Mouse (Mus musculus): ENCODE measurements around the gene Tcf15. TPM values are rescaled to one million over a fixed set of nuclear protein-coding genes. Genes with fewer than 3 reads are reported as not detected.

The Tcf15 gene
- total and polyA plus RNA-seq, 2 experiments from 2014 or later, result 0.90 TPM; not detected in 1

GRCm38 (mm10) chr2:152106597-152106996 is 36.8 kb upstream of the Tcf15 start:
- Histone ChIP-seq H3K27me3 (ENCODE audit: insufficient read depth, low read length) (no peaks in the 10 kb centered on the region), H3K4me2 (ENCODE audit: low read depth, low read length, poor library complexity, severe bottlenecking) (peak overlapping the region; percentile 83), H3K9me3 (ENCODE audit: low read length) (no peaks in the 10 kb centered on the region), H3K9ac (replicated peaks; ENCODE audit: low read length, poor library complexity, severe bottlenecking) (no peak overlapping the region), H3K4me3 (ENCODE audit: low read depth, low read length) (no peak overlapping the region), H3K4me1 (ENCODE audit: insufficient read depth, low read length) (peaks cover 9% of the 10 kb centered on the region; the same call in 1 of the 2 replicates), H3K36me3 (ENCODE audit: insufficient read depth, low read length) (peaks cover 8% of the 10 kb centered on the region; the same call in 1 of the 2 replicates), H3K27ac (ENCODE audit: low read depth, low read length) (no peak overlapping the region)
- ATAC-seq (ENCODE audit: low FRiP score), result no peak
- WGBS, result 97% methylated on average over 10 of the region's 10 CpGs
- no peak for TF ChIP-seq CTCF (IDR thresholded peaks at IDR 0.05)
- DNase-seq (ENCODE audit: low spot score), result no peak

GRCm38 (mm10) chr2:152108702-152109101 is 34.7 kb upstream of the Tcf15 start:
- Histone ChIP-seq H3K9ac (replicated peaks; ENCODE audit: low read length, poor library complexity, severe bottlenecking) (no peak overlapping the region), H3K4me2 (ENCODE audit: low read depth, low read length, poor library complexity, severe bottlenecking) (no peak overlapping the region), H3K27ac (ENCODE audit: low read depth, low read length) (no peak overlapping the region), H3K36me3 (ENCODE audit: insufficient read depth, low read length) (peaks cover 8% of the 10 kb centered on the region; the same call in 1 of the 2 replicates), H3K9me3 (ENCODE audit: low read length) (no peaks in the 10 kb centered on the region), H3K4me1 (ENCODE audit: insufficient read depth, low read length) (peaks cover 9% of the 10 kb centered on the region; the same call in 1 of the 2 replicates), H3K27me3 (ENCODE audit: insufficient read depth, low read length) (no peaks in the 10 kb centered on the region), H3K4me3 (ENCODE audit: low read depth, low read length) (no peak overlapping the region)
- DNase-seq (ENCODE audit: low spot score), result no peak
- ATAC-seq (ENCODE audit: low FRiP score), result no peak
- TF ChIP-seq CTCF (IDR thresholded peaks at IDR 0.05), result no peak
- 53% methylated on average over 7 of the region's 7 CpGs for WGBS

- H3K4me1 ChIP-seq (ENCODE audit: insufficient read depth, low read length), result peaks cover 10% of the 10 kb centered on the region; the same call in 1 of the 2 replicates
- no peak overlapping the region for H3K9ac ChIP-seq (replicated peaks; ENCODE audit: low read length, poor library complexity, severe bottlenecking)
- H3K4me3 ChIP-seq (ENCODE audit: low read depth, low read length), result no peak overlapping the region
- no peak overlapping the region for H3K27ac ChIP-seq (ENCODE audit: low read depth, low read length)
- TF ChIP-seq CTCF (IDR thresholded peaks at IDR 0.05), result no peak
- H3K27me3 ChIP-seq (ENCODE audit: insufficient read depth, low read length), result no peaks in the 10 kb centered on the region
- no peak for DNase-seq (ENCODE audit: low spot score)
- no peak overlapping the region for H3K4me2 ChIP-seq (ENCODE audit: low read depth, low read length, poor library complexity, severe bottlenecking)
- peaks cover 8% of the 10 kb centered on the region; the same call in 1 of the 2 replicates for H3K36me3 ChIP-seq (ENCODE audit: insufficient read depth, low read length)
- H3K9me3 ChIP-seq (ENCODE audit: low read length), result no peaks in the 10 kb centered on the region
- 89% methylated on average over 5 of the region's 5 CpGs for WGBS
- ATAC-seq (ENCODE audit: low FRiP score), result no peak
Observed at GRCm38 (mm10) chr2:152109386-152109785, 34.0 kb upstream of the Tcf15 start.

GRCm38 (mm10) chr2:152111311-152111710 is 32.0 kb upstream of the Tcf15 start:
- Histone ChIP-seq H3K27me3 (ENCODE audit: insufficient read depth, low read length) (no peaks in the 10 kb centered on the region), H3K27ac (ENCODE audit: low read depth, low read length) (no peak overlapping the region), H3K9ac (replicated peaks; ENCODE audit: low read length, poor library complexity, severe bottlenecking) (no peak overlapping the region), H3K4me2 (ENCODE audit: low read depth, low read length, poor library complexity, severe bottlenecking) (no peak overlapping the region), H3K9me3 (ENCODE audit: low read length) (no peaks in the 10 kb centered on the region), H3K4me3 (ENCODE audit: low read depth, low read length) (no peak overlapping the region), H3K4me1 (ENCODE audit: insufficient read depth, low read length) (peaks cover 6% of the 10 kb centered on the region; the same call in 1 of the 2 replicates), H3K36me3 (ENCODE audit: insufficient read depth, low read length) (peaks cover 8% of the 10 kb centered on the region; the same call in 1 of the 2 replicates)
- ATAC-seq (ENCODE audit: low FRiP score) (no peak), DNase-seq (ENCODE audit: low spot score) (no peak)
- TF ChIP-seq CTCF (IDR thresholded peaks at IDR 0.05), result no peak
- 73% methylated on average over 2 of the region's 2 CpGs for WGBS

GRCm38 (mm10) chr2:152111920-152112319 is 31.4 kb upstream of the Tcf15 start:
- TF ChIP-seq CTCF (IDR thresholded peaks at IDR 0.05), result peak; percentile 100
- Histone ChIP-seq H3K27me3 (ENCODE audit: insufficient read depth, low read length) (no peaks in the 10 kb centered on the region), H3K4me3 (ENCODE audit: low read depth, low read length) (no peak overlapping the region), H3K9ac (replicated peaks; ENCODE audit: low read length, poor library complexity, severe bottlenecking) (no peak overlapping the region), H3K4me2 (ENCODE audit: low read depth, low read length, poor library complexity, severe bottlenecking) (no peak overlapping the region), H3K4me1 (ENCODE audit: insufficient read depth, low read length) (peaks cover 6% of the 10 kb centered on the region; the same call in 1 of the 2 replicates), H3K36me3 (ENCODE audit: insufficient read depth, low read length) (peaks cover 8% of the 10 kb centered on the region; the same call in 1 of the 2 replicates), H3K9me3 (ENCODE audit: low read length) (no peaks in the 10 kb centered on the region), H3K27ac (ENCODE audit: low read depth, low read length) (no peak overlapping the region)
- 9% methylated on average over 7 of the region's 7 CpGs for WGBS
- DNase-seq (ENCODE audit: low spot score), result peak; percentile 94
- peak; percentile 78 for ATAC-seq (ENCODE audit: low FRiP score)

GRCm38 (mm10) chr2:152112490-152112889 is 30.9 kb upstream of the Tcf15 start:
- WGBS, result 82% methylated on average over 5 of the region's 5 CpGs
- TF ChIP-seq CTCF (IDR thresholded peaks at IDR 0.05), result no peak

More at GRCm38 (mm10) chr2:152112490-152112889, 30.9 kb upstream of the Tcf15 start:
- H3K27ac ChIP-seq (ENCODE audit: low read depth, low read length), result no peak overlapping the region
- no peak for ATAC-seq (ENCODE audit: low FRiP score)
- H3K4me3 ChIP-seq (ENCODE audit: low read depth, low read length), result no peak overlapping the region
- H3K4me1 ChIP-seq (ENCODE audit: insufficient read depth, low read length), result peaks cover 6% of the 10 kb centered on the region; the same call in 1 of the 2 replicates
- H3K4me2 ChIP-seq (ENCODE audit: low read depth, low read length, poor library complexity, severe bottlenecking), result no peak overlapping the region
- H3K9me3 ChIP-seq (ENCODE audit: low read length), result no peaks in the 10 kb centered on the region
- DNase-seq (ENCODE audit: low spot score), result no peak
- H3K36me3 ChIP-seq (ENCODE audit: insufficient read depth, low read length), result peaks cover 8% of the 10 kb centered on the region; the same call in 1 of the 2 replicates
- no peaks in the 10 kb centered on the region for H3K27me3 ChIP-seq (ENCODE audit: insufficient read depth, low read length)
- H3K9ac ChIP-seq (replicated peaks; ENCODE audit: low read length, poor library complexity, severe bottlenecking), result no peak overlapping the region

Measured in midbrain, postnatal 0 days (tissue).